Comparison of ENCODE assay signal across 8 mouse cellular contexts in genomic region chr1:69656929-69657328, GRCm38 (mm10). TPM values are rescaled to one million over a fixed set of nuclear protein-coding genes. Genes with fewer than 3 reads are reported as not detected.
DNase-seq lines count a peak whose midpoint lies in the region; ATAC-seq lines count a peak whose summit lies in the region.

No protein-coding gene starts in this region.

- no peak overlapping the region for H3K27ac ChIP-seq in forebrain, embryonic 16.5 days (ENCODE audit: low read length)
- H3K27ac ChIP-seq in forebrain, embryonic 15.5 days (replicated peaks), result no peak overlapping the region
- no peak overlapping the region for H3K27ac ChIP-seq in hindbrain, embryonic 15.5 days (replicated peaks)
- H3K27ac ChIP-seq in midbrain, embryonic 11.5 days (ENCODE audit: low read depth, low read length), result no peak overlapping the region

- H3K27me3 ChIP-seq in forebrain, embryonic 16.5 days (replicated peaks; ENCODE audit: control insufficient read depth, insufficient read depth, low read length), result no peaks in the 10 kb centered on the region
- no peaks in the 10 kb centered on the region for H3K27me3 ChIP-seq in forebrain, embryonic 15.5 days
- no peaks in the 10 kb centered on the region for H3K27me3 ChIP-seq in hindbrain, embryonic 15.5 days
- no peaks in the 10 kb centered on the region for H3K27me3 ChIP-seq in midbrain, embryonic 11.5 days (ENCODE audit: control insufficient read depth, insufficient read depth, low read length)

- ATAC-seq in forebrain, embryonic 16.5 days, result 0 out of 2 replicates have a peak, but pooled peaks have one; percentile 43
- ATAC-seq in forebrain, embryonic 15.5 days (replicated peaks), result no peak
- no peak for ATAC-seq in hindbrain, embryonic 15.5 days (ENCODE audit: low FRiP score, low read depth)
- peak; percentile 55; the same call in 1 of the 2 replicates for ATAC-seq in midbrain, embryonic 11.5 days (ENCODE audit: low FRiP score)

- H3K4me3 ChIP-seq in forebrain, embryonic 16.5 days (replicated peaks; ENCODE audit: low read length), result no peak overlapping the region
- no peak overlapping the region for H3K4me3 ChIP-seq in forebrain, embryonic 15.5 days
- no peak overlapping the region for H3K4me3 ChIP-seq in hindbrain, embryonic 15.5 days
- no peak overlapping the region for H3K4me3 ChIP-seq in midbrain, embryonic 11.5 days (ENCODE audit: low read depth, low read length)

- no peaks in the 10 kb centered on the region for H3K4me1 ChIP-seq in forebrain, embryonic 16.5 days (replicated peaks; ENCODE audit: control insufficient read depth, insufficient read depth, low read length)
- H3K4me1 ChIP-seq in forebrain, embryonic 15.5 days, result no peaks in the 10 kb centered on the region
- H3K4me1 ChIP-seq in hindbrain, embryonic 15.5 days (replicated peaks), result peaks cover 7% of the 10 kb centered on the region; the same call in 1 of the 2 replicates
- no peaks in the 10 kb centered on the region; the same call in 1 of the 2 replicates for H3K4me1 ChIP-seq in midbrain, embryonic 11.5 days (ENCODE audit: control insufficient read depth, insufficient read depth, low read length)

- 51% methylated on average over 16 of the region's 16 CpGs for WGBS in forebrain, embryonic 16.5 days
- WGBS in forebrain, embryonic 15.5 days, result 45% methylated on average over 16 of the region's 16 CpGs
- WGBS in hindbrain, embryonic 15.5 days, result 37% methylated on average over 16 of the region's 16 CpGs
- 39% methylated on average over 16 of the region's 16 CpGs for WGBS in midbrain, embryonic 11.5 days

- no peak overlapping the region for H3K4me2 ChIP-seq in forebrain, embryonic 16.5 days (ENCODE audit: low read length)
- no peak overlapping the region for H3K4me2 ChIP-seq in forebrain, embryonic 15.5 days (replicated peaks)
- H3K4me2 ChIP-seq in hindbrain, embryonic 15.5 days, result peak overlapping the region; percentile 39
- H3K4me2 ChIP-seq in midbrain, embryonic 11.5 days, result no peak overlapping the region

- no peaks in the 10 kb centered on the region for H3K36me3 ChIP-seq in forebrain, embryonic 16.5 days (ENCODE audit: control insufficient read depth, insufficient read depth)
- H3K36me3 ChIP-seq in forebrain, embryonic 15.5 days, result no peaks in the 10 kb centered on the region
- no peaks in the 10 kb centered on the region for H3K36me3 ChIP-seq in hindbrain, embryonic 15.5 days
- no peaks in the 10 kb centered on the region for H3K36me3 ChIP-seq in midbrain, embryonic 11.5 days (ENCODE audit: control insufficient read depth, insufficient read depth, low read length)

- no peaks in the 10 kb centered on the region for H3K9me3 ChIP-seq in forebrain, embryonic 16.5 days (ENCODE audit: control insufficient read depth, low read length)
- no peaks in the 10 kb centered on the region for H3K9me3 ChIP-seq in forebrain, embryonic 15.5 days
- H3K9me3 ChIP-seq in hindbrain, embryonic 15.5 days, result no peaks in the 10 kb centered on the region
- no peaks in the 10 kb centered on the region for H3K9me3 ChIP-seq in midbrain, embryonic 11.5 days (ENCODE audit: control insufficient read depth, low read length)

- H3K9ac ChIP-seq in forebrain, embryonic 16.5 days (replicated peaks; ENCODE audit: low read depth, low read length), result no peak overlapping the region
- H3K9ac ChIP-seq in forebrain, embryonic 15.5 days (replicated peaks), result no peak overlapping the region
- no peak overlapping the region for H3K9ac ChIP-seq in hindbrain, embryonic 15.5 days
- H3K9ac ChIP-seq in midbrain, embryonic 11.5 days (ENCODE audit: low read length), result no peak overlapping the region

- peak; percentile 12 for DNase-seq in ZHBTc4 (ENCODE audit: low read depth, low spot score)
- no peak for DNase-seq in midbrain, embryonic 11.5 days (ENCODE audit: low spot score, missing footprints)
- DNase-seq in adipocyte (ENCODE audit: low spot score), result no peak
- no peak for DNase-seq in retina, embryonic 14.5 days (ENCODE audit: low spot score)
- no peak for DNase-seq in testis, postnatal 14 days (ENCODE audit: low spot score)

RNA-seq across cellular contexts. Expression of gene Ikzf2, which starts 30.1 kb away (rescaled TPM):
- 4.9 and 5.0 TPM in 2 replicates for polyA plus RNA-seq in forebrain, embryonic 16.5 days (2015; fragmentation: Nextera tagmentation; extraction: Ambion mirVana)
- 4.7 and 4.9 TPM in 2 replicates for polyA plus RNA-seq in forebrain, embryonic 15.5 days (2015; fragmentation: Nextera tagmentation; extraction: Ambion mirVana)
- 3.3 and 3.6 TPM in 2 replicates for polyA plus RNA-seq in hindbrain, embryonic 15.5 days (2015; fragmentation: Nextera tagmentation; extraction: Ambion mirVana)
- 4.2 and 4.6 TPM in 2 replicates for polyA plus RNA-seq in midbrain, embryonic 11.5 days (2014; fragmentation: Nextera tagmentation; extraction: Ambion mirVana)

Comparison
In these comparisons a context has a peak if more than half of its experiments do, and no peak if none do; other contexts are left out.
1. ATAC-seq: peak in forebrain, embryonic 16.5 days (single experiment) and midbrain, embryonic 11.5 days (single experiment); none in forebrain, embryonic 15.5 days (single experiment) and hindbrain, embryonic 15.5 days (single experiment).